Mouse (Mus musculus): ENCODE data around the gene H2-Ob. TPM values are rescaled to one million over a fixed set of nuclear protein-coding genes. Genes with fewer than 3 reads are reported as not detected.
A peak's percentile ranks its signal among the peaks of the same experiment; 100 is the strongest.
"Not testable (repeated sequence)": the region's sequence is repeated elsewhere in the genome, so short reads cannot be mapped to it uniquely, and the experiment has no call there.

Gene H2-Ob
- total RNA-seq, 1 experiment from 2014 or later: 84.6 TPM

DNA sequence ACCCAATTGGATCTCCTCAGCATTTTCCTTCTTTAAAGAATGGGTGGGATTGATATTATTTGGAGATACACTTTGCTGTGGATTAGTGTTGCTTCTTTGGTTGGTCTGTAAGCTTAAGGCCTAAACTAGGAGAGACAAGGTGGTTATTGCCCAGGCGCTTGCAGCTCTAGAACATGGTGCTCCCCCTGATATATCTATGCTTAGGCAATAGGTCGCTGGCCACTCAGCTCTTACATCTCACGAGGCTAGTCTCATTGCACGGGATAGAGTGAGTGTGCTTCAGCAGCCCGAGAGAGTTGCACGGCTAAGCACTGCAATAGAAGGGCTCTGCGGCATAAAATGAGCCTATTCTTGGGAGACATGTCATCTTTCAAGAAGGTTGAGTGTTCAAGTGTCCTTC lies 6.7 kb upstream of the H2-Ob start:
- not testable (repeated sequence) for ATAC-seq (replicated peaks; ENCODE audit: insufficient number of reproducible peaks, low FRiP score, low TSS enrichment, poor library complexity, severe bottlenecking)

- peak; percentile 93 for ATAC-seq (replicated peaks; ENCODE audit: insufficient number of reproducible peaks, low FRiP score, low TSS enrichment, poor library complexity, severe bottlenecking)
Measured at GRCm38 (mm10) chr17:34234926-34235325, 3.8 kb upstream of the H2-Ob start.

- no peak for ATAC-seq (replicated peaks; ENCODE audit: insufficient number of reproducible peaks, low FRiP score, low TSS enrichment, poor library complexity, severe bottlenecking)
Measured at GRCm38 (mm10) chr17:34236691-34237090, 2.0 kb upstream of the H2-Ob start.

DNA sequence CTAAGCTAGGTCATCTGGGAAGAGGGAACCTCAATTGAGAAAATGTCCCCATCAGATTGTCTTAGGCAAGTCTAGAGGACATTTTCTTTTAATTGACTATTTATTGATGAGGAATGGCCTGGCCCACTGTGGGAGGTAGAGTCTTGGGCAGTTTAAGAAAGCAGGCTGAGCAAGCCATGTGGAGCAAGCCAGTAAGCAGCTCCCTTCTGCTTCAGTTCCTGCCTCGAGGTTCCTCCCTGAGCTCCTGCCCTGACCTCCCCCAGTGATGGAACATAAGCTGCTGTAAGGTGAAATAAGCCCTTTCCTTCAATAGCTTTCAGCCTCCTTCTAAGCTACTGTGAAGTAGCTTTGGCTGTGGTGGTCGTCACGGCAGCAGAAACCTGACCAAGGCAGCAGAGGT lies 962 bp upstream of the H2-Ob start:
- ATAC-seq (replicated peaks; ENCODE audit: insufficient number of reproducible peaks, low FRiP score, low TSS enrichment, poor library complexity, severe bottlenecking): no peak

DNA sequence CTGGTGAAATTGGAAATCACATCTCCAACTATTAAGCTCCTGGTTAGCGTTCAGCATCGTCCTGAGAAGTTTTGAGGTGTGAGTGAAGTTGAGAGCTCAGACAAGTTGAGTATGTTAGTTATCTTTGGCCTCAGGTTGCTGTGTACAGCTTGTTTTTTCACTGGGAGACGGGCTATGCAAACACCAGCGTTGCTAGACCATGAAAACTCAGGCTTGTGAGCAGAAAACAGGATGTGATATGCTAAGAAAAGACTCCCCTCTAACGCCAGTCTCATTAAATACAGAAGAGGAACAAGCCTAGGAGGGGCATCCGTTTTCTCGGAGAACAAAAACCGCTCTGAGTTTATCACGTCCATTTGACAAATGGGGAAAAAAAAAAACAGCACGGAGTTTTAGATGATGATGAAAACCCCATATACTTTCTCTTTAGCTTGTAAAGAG lies 918 bp downstream of the H2-Ob start:
- peak; percentile 56 for ATAC-seq (replicated peaks; ENCODE audit: insufficient number of reproducible peaks, low FRiP score, low TSS enrichment, poor library complexity, severe bottlenecking)

- no peak for ATAC-seq (replicated peaks; ENCODE audit: insufficient number of reproducible peaks, low FRiP score, low TSS enrichment, poor library complexity, severe bottlenecking)
Measured at GRCm38 (mm10) chr17:34240366-34240765, 1.7 kb downstream of the H2-Ob start.

- no peak for ATAC-seq (replicated peaks; ENCODE audit: insufficient number of reproducible peaks, low FRiP score, low TSS enrichment, poor library complexity, severe bottlenecking)
Measured at GRCm38 (mm10) chr17:34240916-34241315, 2.2 kb downstream of the H2-Ob start.

GRCm38 (mm10) chr17:34244656-34245055 lies 6.0 kb downstream of the H2-Ob start:
- ATAC-seq (replicated peaks; ENCODE audit: insufficient number of reproducible peaks, low FRiP score, low TSS enrichment, poor library complexity, severe bottlenecking): no peak

- no peak for ATAC-seq (replicated peaks; ENCODE audit: insufficient number of reproducible peaks, low FRiP score, low TSS enrichment, poor library complexity, severe bottlenecking)
Measured at GRCm38 (mm10) chr17:34247047-34247446, 8.3 kb downstream of the H2-Ob start.

- peak; percentile 76 for ATAC-seq (replicated peaks; ENCODE audit: insufficient number of reproducible peaks, low FRiP score, low TSS enrichment, poor library complexity, severe bottlenecking)
Measured at GRCm38 (mm10) chr17:34248764-34249163, 10.1 kb downstream of the H2-Ob start.

DNA sequence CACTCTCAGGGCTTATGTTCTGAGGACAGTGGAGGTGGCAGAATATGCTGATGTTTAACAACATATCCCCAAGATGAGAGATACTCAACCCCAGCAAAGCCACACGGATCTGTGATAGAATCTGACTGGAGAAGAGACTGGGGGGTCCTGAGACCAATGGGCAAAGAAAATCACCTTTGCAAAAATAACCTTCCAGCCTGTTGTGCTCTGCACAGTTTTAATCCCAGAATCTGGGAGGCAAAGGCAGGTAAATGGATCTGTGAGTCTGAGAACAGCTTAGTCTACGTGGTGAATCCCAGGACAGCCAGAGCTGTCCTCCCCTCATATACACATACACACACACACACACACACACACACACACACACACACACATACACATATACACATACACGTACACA lies 10.7 kb downstream of the H2-Ob start:
- ATAC-seq (replicated peaks; ENCODE audit: insufficient number of reproducible peaks, low FRiP score, low TSS enrichment, poor library complexity, severe bottlenecking): no peak

DNA sequence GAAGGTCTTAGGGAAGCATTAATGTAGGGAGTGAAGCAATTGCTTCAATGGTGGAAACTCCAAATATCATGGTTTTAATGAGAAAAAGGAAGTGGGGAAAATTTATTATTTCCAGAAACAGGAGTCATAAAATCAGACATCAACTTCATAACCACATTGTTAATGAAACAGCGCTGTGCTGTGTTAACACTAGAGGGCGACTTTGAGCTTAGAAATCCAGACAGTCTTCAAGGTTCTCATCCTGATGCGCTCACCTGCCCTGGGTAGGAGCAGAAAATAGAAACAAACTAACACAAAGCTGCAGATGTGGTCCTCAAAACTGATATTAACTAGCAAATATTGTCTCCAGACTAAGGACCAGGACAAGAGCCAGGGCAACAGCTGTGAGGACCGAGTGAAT lies 11.2 kb downstream of the H2-Ob start:
- ATAC-seq (replicated peaks; ENCODE audit: insufficient number of reproducible peaks, low FRiP score, low TSS enrichment, poor library complexity, severe bottlenecking): peak; percentile 70

- ATAC-seq (replicated peaks; ENCODE audit: insufficient number of reproducible peaks, low FRiP score, low TSS enrichment, poor library complexity, severe bottlenecking): no peak
Measured at GRCm38 (mm10) chr17:34251666-34252065, 13.0 kb downstream of the H2-Ob start.

DNA sequence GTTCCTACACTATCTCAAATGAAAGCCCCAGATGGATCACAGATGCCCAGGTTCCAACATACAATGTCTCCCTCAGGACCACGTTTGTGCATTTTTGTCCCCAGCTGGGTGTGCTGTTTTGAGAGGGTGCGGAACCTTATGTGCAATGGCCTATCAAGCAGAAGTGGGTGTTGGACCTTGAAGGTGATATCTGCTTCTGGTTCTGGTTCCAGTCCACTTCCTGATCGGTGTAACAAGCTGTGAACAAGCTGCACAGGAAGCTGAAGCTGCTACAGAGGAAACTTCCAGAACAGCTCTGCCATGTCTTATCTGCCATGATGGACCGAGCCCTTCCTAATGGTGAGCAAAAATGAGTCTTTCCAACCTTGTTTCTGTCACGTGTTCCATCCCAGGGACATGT lies 17.8 kb downstream of the H2-Ob start:
- ATAC-seq (replicated peaks; ENCODE audit: insufficient number of reproducible peaks, low FRiP score, low TSS enrichment, poor library complexity, severe bottlenecking): no peak

- peak; percentile 85 for ATAC-seq (replicated peaks; ENCODE audit: insufficient number of reproducible peaks, low FRiP score, low TSS enrichment, poor library complexity, severe bottlenecking)
Measured at GRCm38 (mm10) chr17:34257594-34258375, 19.1 kb downstream of the H2-Ob start, which contains the start of gene H2-Ab1. TSS of gene H2-Ab1 (plus strand) at chr17:34257689.

DNA sequence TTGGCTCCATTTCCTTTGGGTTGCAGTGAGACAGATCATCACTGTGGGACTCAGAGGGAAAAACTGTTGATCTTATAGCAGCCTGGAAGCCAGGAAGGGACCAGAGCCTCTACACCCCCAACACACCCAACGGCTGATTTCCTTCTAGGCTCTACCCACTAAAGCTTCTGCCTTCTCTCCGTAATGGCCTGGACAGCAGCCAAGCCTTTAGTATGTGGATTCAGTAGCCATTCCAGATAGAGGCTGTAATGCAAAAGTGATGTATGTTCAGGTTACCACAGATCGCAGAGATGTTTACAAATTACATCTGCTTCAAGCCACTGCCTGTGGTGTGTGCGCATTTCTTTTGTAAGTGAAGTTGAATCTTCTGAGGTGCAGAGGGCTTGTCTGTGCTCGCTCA lies 21.8 kb downstream of the H2-Ob start:
- no peak for ATAC-seq (replicated peaks; ENCODE audit: insufficient number of reproducible peaks, low FRiP score, low TSS enrichment, poor library complexity, severe bottlenecking)

DNA sequence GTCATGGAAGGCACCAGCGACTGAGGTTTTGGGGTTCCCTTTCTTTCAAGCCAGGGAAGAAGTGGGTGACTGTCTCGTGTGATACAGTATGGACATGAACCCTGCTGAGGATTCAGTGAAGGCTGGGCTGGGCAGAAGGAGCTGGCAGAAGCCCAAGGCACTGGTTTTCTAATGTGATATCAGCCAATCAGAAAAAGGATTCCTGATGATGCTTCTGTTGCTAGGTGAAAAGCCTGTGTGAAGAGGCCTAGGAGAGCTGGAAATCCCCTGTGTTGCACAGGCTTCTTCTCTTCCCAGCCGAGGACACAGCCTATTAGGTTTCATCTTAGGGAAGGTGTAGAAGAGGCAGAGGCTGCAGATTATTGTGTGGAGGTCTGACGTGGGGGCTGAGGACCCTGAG lies 22.8 kb downstream of the H2-Ob start:
- ATAC-seq (replicated peaks; ENCODE audit: insufficient number of reproducible peaks, low FRiP score, low TSS enrichment, poor library complexity, severe bottlenecking): peak; percentile 54

DNA sequence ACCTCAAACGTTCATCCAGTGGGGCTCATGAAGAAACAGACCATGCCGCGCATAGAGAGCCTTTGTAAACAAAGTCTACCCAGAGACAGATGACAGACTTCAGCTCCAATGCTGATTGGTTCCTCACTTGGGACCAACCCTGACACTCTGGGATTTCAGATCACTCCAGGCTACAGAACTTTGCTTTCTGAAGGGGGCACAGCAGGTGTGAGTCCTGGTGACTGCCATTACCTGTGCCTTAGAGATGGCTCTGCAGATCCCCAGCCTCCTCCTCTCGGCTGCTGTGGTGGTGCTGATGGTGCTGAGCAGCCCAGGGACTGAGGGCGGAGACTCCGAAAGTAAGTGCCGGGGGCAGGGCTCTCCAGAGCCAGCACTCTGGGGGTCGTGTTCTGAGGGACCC lies 24.4 kb downstream of the H2-Ob start:
- peak; percentile 64 for ATAC-seq (replicated peaks; ENCODE audit: insufficient number of reproducible peaks, low FRiP score, low TSS enrichment, poor library complexity, severe bottlenecking)

- ATAC-seq (replicated peaks; ENCODE audit: insufficient number of reproducible peaks, low FRiP score, low TSS enrichment, poor library complexity, severe bottlenecking): no peak
Measured at GRCm38 (mm10) chr17:34263811-34264371, 25.2 kb downstream of the H2-Ob start.
